Mouse (Mus musculus): ENCODE data around the gene Tmem132b.

- TF ChIP-seq CTCF (IDR thresholded peaks at IDR 0.05; ENCODE audit: borderline replicate concordance, extremely low read depth, insufficient read depth, insufficient read length) (no peak), POLR2A (IDR thresholded peaks at IDR 0.05; ENCODE audit: borderline replicate concordance, extremely low read depth, insufficient read depth, insufficient read length, poor library complexity, severe bottlenecking) (no peak)
Measured at GRCm38 (mm10) chr5:125756987-125757530, 225.5 kb downstream of the Tmem132b start.
